In the genomic region with DNA sequence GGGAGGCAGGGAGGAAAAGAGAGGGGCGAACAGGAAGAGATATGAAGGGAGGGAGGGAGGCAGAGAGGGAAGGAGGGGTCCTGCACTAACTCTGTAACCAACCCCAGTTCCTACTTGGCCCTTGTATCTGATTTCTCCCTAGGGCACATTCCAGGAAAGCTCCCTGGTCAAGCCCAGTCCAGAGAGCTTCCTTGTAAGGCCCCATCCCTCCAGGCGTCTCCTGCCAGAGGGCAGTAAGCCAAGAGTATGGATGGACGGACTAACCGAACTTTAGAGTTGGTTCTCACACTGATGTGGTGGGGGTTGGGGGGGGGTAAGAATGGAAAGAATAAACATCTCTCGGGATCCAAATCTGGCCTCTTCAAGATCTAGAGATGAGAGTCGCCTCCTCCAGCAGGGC, we compare ENCODE assay signal across 9 mouse cellular contexts. TPM values are rescaled to one million over a fixed set of nuclear protein-coding genes. Genes with fewer than 3 reads are reported as not detected.
A peak's percentile ranks its signal among the peaks of the same experiment; 100 is the strongest.
DNase-seq lines count a peak whose midpoint lies in the region; ATAC-seq lines count a peak whose summit lies in the region.
"Had no signal": no experiment of that assay in that cellular context is flagged by ENCODE, and none has a peak within 500 bp of the region (broad histone marks: within the 10 kb centered on the region; RNA-seq: fewer than 3 reads in every experiment).

No protein-coding gene starts in this region.

- no peak overlapping the region for H3K4me3 ChIP-seq in heart, embryonic 11.5 days (ENCODE audit: low read depth, low read length)
- H3K4me3 ChIP-seq in intestine, embryonic 16.5 days (ENCODE audit: low read length), result no peak overlapping the region
- H3K4me3 ChIP-seq in midbrain, embryonic 14.5 days (replicated peaks; ENCODE audit: low read depth, low read length), result no peak overlapping the region
- H3K4me3 ChIP-seq: embryonic facial prominence, embryonic 12.5 days had no signal

- no peaks in the 10 kb centered on the region for H3K9me3 ChIP-seq in heart, embryonic 11.5 days (replicated peaks; ENCODE audit: control insufficient read depth, low read length)
- no peaks in the 10 kb centered on the region for H3K9me3 ChIP-seq in intestine, embryonic 16.5 days (ENCODE audit: control insufficient read depth, low read length)
- no peaks in the 10 kb centered on the region for H3K9me3 ChIP-seq in midbrain, embryonic 14.5 days (ENCODE audit: control insufficient read depth, low read length)
- H3K9me3 ChIP-seq: embryonic facial prominence, embryonic 12.5 days had no signal

- WGBS in heart, embryonic 11.5 days (ENCODE audit: insufficient replicate concordance), result 37% methylated on average over 6 of the region's 6 CpGs
- 40% methylated on average over 6 of the region's 6 CpGs for WGBS in intestine, embryonic 16.5 days
- WGBS in midbrain, embryonic 14.5 days, result 77% methylated on average over 6 of the region's 6 CpGs

- H3K4me2 ChIP-seq in heart, embryonic 11.5 days, result no peak overlapping the region
- H3K4me2 ChIP-seq in intestine, embryonic 16.5 days (ENCODE audit: low read depth, low read length), result no peak overlapping the region
- no peak overlapping the region for H3K4me2 ChIP-seq in midbrain, embryonic 14.5 days (ENCODE audit: low read length)
- H3K4me2 ChIP-seq: embryonic facial prominence, embryonic 12.5 days had no signal

- DNase-seq in heart, adult 9 months (ENCODE audit: low spot score in 2 of 2), result peak; percentile 37 to 47
- DNase-seq in adrenal gland, postnatal 14 days, result peak; percentile 58
- peak; percentile 63 for DNase-seq in lung, postnatal 10 days
- no peak for DNase-seq in midbrain, embryonic 14.5 days
- DNase-seq in left cerebral cortex, adult 9 months (ENCODE audit: low spot score in 2 of 2), result no peak

- no peak overlapping the region for H3K27ac ChIP-seq in heart, embryonic 11.5 days (ENCODE audit: low read depth, low read length)
- 0 out of 2 replicates have a peak overlapping the region, but pooled peaks have one; percentile 20 for H3K27ac ChIP-seq in intestine, embryonic 16.5 days (ENCODE audit: low read length)
- no peak overlapping the region for H3K27ac ChIP-seq in midbrain, embryonic 14.5 days (replicated peaks; ENCODE audit: low read depth, low read length)
- H3K27ac ChIP-seq: embryonic facial prominence, embryonic 12.5 days had no signal

- H3K4me1 ChIP-seq in heart, embryonic 11.5 days (ENCODE audit: control insufficient read depth, insufficient read depth, low read length), result peaks cover 9% of the 10 kb centered on the region; the same call in 1 of the 2 replicates
- H3K4me1 ChIP-seq in intestine, embryonic 16.5 days (ENCODE audit: control insufficient read depth, insufficient read depth, low read length), result peaks cover 32% of the 10 kb centered on the region
- H3K4me1 ChIP-seq in midbrain, embryonic 14.5 days (ENCODE audit: control insufficient read depth, insufficient read depth, low read length), result peaks cover 5% of the 10 kb centered on the region

- H3K36me3 ChIP-seq in heart, embryonic 11.5 days (ENCODE audit: control insufficient read depth, insufficient read depth, low read length), result no peaks in the 10 kb centered on the region
- H3K36me3 ChIP-seq in intestine, embryonic 16.5 days (ENCODE audit: control insufficient read depth, insufficient read depth, low read length), result no peaks in the 10 kb centered on the region
- no peaks in the 10 kb centered on the region for H3K36me3 ChIP-seq in midbrain, embryonic 14.5 days (ENCODE audit: control insufficient read depth, insufficient read depth, low read length)
- H3K36me3 ChIP-seq: embryonic facial prominence, embryonic 12.5 days had no signal

- no peak for ATAC-seq in heart, embryonic 11.5 days (replicated peaks; ENCODE audit: insufficient number of reproducible peaks, low FRiP score, low TSS enrichment)
- peak; percentile 41 for ATAC-seq in intestine, embryonic 16.5 days
- ATAC-seq in erythroblast, adult 5-6 weeks (replicated peaks; ENCODE audit: low FRiP score, poor library complexity, severe bottlenecking), result no peak
- ATAC-seq in midbrain, embryonic 14.5 days (ENCODE audit: low FRiP score, low TSS enrichment), result no peak

- H3K27me3 ChIP-seq in heart, embryonic 11.5 days (ENCODE audit: control insufficient read depth, insufficient read depth, low read length), result no peaks in the 10 kb centered on the region
- H3K27me3 ChIP-seq in intestine, embryonic 16.5 days (replicated peaks; ENCODE audit: control insufficient read depth, insufficient read depth, low read length), result no peaks in the 10 kb centered on the region
- peaks cover 9% of the 10 kb centered on the region; the same call in 1 of the 2 replicates for H3K27me3 ChIP-seq in midbrain, embryonic 14.5 days (ENCODE audit: control insufficient read depth, insufficient read depth, low read length)
- H3K27me3 ChIP-seq: embryonic facial prominence, embryonic 12.5 days had no signal

- H3K9ac ChIP-seq in heart, embryonic 11.5 days (ENCODE audit: low read depth, low read length), result no peak overlapping the region
- no peak overlapping the region for H3K9ac ChIP-seq in intestine, embryonic 16.5 days (ENCODE audit: low read depth, low read length)
- H3K9ac ChIP-seq in midbrain, embryonic 14.5 days (replicated peaks; ENCODE audit: low read length), result no peak overlapping the region
- H3K9ac ChIP-seq: embryonic facial prominence, embryonic 12.5 days had no signal

RNA-seq across cellular contexts. Expression of a gene that starts 29.7 kb away (rescaled TPM):
- polyA plus RNA-seq in heart, embryonic 11.5 days (2014; fragmentation: Nextera tagmentation; extraction: Ambion mirVana), result 29.1 and 30.3 TPM in 2 replicates
- total RNA-seq in adrenal gland, postnatal 14 days (2021), result 21.0 and 26.6 TPM in 2 replicates
- polyA plus RNA-seq in intestine, embryonic 16.5 days (2015; fragmentation: Nextera tagmentation; extraction: Ambion mirVana), result 25.9 and 36.1 TPM in 2 replicates
- total RNA-seq in erythroblast, adult 5-6 weeks (2015; ENCODE audit: low replicate concordance), result not detected in 2 replicates
- total RNA-seq in erythroblast, adult 5-6 weeks (2017; ENCODE audit: low replicate concordance), result 0.26 and 10.9 TPM in 2 replicates
- 11.3 and 12.7 TPM in 2 replicates for polyA plus RNA-seq in midbrain, embryonic 14.5 days (2014; fragmentation: Nextera tagmentation; extraction: Ambion mirVana)

Comparison
In these comparisons a context has a peak if more than half of its experiments do, and no peak if none do; other contexts are left out.
1. DNase-seq: peak in heart, adult 9 months (2 of 2), adrenal gland, postnatal 14 days (single experiment) and lung, postnatal 10 days (single experiment); none in midbrain, embryonic 14.5 days (single experiment) and left cerebral cortex, adult 9 months (0 of 2).